Mouse (Mus musculus): ENCODE measurements at regions not wholly inside any gene's neighbourhood (a gene's known extent, or its start where the extent isn't known, plus 50 kb on each side); places are given as distances from the start of the nearest gene placed in this dataset.

DNA sequence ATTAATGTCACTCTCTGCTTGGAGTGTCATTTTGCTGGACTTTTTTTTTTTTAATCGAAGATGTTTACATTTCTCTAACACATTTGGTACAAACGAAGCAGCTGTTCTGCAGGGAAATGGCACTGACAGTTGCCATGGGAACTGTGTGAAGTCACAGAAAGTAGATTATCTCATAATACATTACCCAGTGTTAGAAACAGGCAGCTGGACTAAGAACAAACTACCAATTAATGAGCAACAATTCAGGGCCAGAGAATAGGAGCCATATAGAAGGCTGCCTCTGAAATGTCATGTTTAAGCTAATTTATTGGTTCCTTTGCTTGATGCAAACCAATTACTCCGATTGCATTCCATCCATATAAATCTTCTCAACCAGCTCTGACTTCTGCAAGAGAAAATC lies 159.3 kb upstream of the Large1 start:
- no peaks in the 10 kb centered on the region for H3K4me1 ChIP-seq (replicated peaks)
- no peak overlapping the region for H3K4me2 ChIP-seq
- 46% methylated on average over 3 of the region's 3 CpGs for WGBS
- H3K27me3 ChIP-seq = no peaks in the 10 kb centered on the region
- no peak overlapping the region for H3K27ac ChIP-seq
- no peaks in the 10 kb centered on the region for H3K9me3 ChIP-seq
- no peak overlapping the region for H3K4me3 ChIP-seq
- peak; percentile 66; the same call in 1 of the 2 replicates for ATAC-seq (ENCODE audit: low FRiP score)
- no peak overlapping the region for H3K9ac ChIP-seq
- no peaks in the 10 kb centered on the region for H3K36me3 ChIP-seq

Measured in hindbrain, embryonic 13.5 days (tissue).